Mouse (Mus musculus): ENCODE measurements around the gene Kcnn3.

- TF ChIP-seq GATA1 (IDR thresholded peaks at IDR 0.05; ENCODE audit: low read length) (no peak), TAL1 (IDR thresholded peaks at IDR 0.05; ENCODE audit: low read length) (no peak)
Measured at GRCm38 (mm10) chr3:89486111-89486510, 33.9 kb upstream of the Kcnn3 start.

Data from erythroblast, embryonic 14.5 days (primary cell).